Mouse (Mus musculus) small intestine, adult 2 months (tissue): Measurements from ENCODE around the gene Snrnp70.

Experiments used
- CTCF ChIP-seq: fragments of 200-500 bp; IDR thresholded peaks from 2 replicates; pipeline ENCODE4 v1.5.1; 2012; ENCODE audit warnings: low read depth, mild to moderate bottlenecking, control low read depth, inconsistent platforms, low read length, moderate library complexity, mixed read lengths; ENCODE audit not compliant: insufficient replicate concordance, insufficient read length; ENCODE audit errors: extremely low read depth
- POLR2A ChIP-seq: fragments of 200-500 bp; IDR thresholded peaks from 2 replicates; pipeline ENCODE4 v1.6.1; 2012; ENCODE audit warnings: low read depth, mild to moderate bottlenecking, control low read depth, inconsistent platforms, low read length, moderate library complexity

GRCm38 (mm10) chr7:45340669-45341068 lies 54.9 kb downstream of the Snrnp70 start:
- TF ChIP-seq CTCF (no peak), POLR2A (peak; percentile 27; the same call in 1 of the 2 replicates)
